Mouse (Mus musculus): ENCODE measurements at regions not wholly inside any gene's neighbourhood (a gene's known extent, or its start where the extent isn't known, plus 50 kb on each side); places are given as distances from the start of the nearest gene placed in this dataset.

GRCm38 (mm10) chr1:113456538-113457273 is 1592.0 kb upstream of the Dsel start:
- dilution Hi-C loops (cut with MboI; ENCODE audit: extremely low pct_ligation_motif_present, extremely low pct_unique_long_range_greater_than_20kb, low sequenced_read_pairs): no loop called here
- Histone ChIP-seq H3K27me3 (replicated peaks) (no peaks in the 10 kb centered on the region), H3K36me3 (replicated peaks in 1 of 2; ENCODE audit: control insufficient read depth in 1 of 2, insufficient read depth in 1 of 2, low read length in 1 of 2) (no peaks in the 10 kb centered on the region), H3K9me3 (replicated peaks; ENCODE audit: low read length) (peaks cover 52% of the 10 kb centered on the region), H3K79me2 (replicated peaks; ENCODE audit: control insufficient read depth, extremely low read depth, insufficient read depth, poor library complexity, severe bottlenecking) (no peaks in the 10 kb centered on the region), H3K9ac (ENCODE audit: insufficient read depth, low read depth) (no peak overlapping the region), H3K27ac (ENCODE audit: insufficient read depth, low read depth) (no peak overlapping the region), H3K4me3 (replicated peaks in 1 of 3; ENCODE audit: low read depth in 2 of 3, low read length in 2 of 3, poor library complexity in 1 of 3) (no peak overlapping the region), H3K4me1 (ENCODE audit: control insufficient read depth in 1 of 2, insufficient read depth in 2 of 2) (no peaks in the 10 kb centered on the region), H3K4me2 (ENCODE audit: insufficient read depth, low read depth, poor library complexity, severe bottlenecking) (no peak overlapping the region)
- in situ Hi-C loops (cut with MboI; ENCODE audit: low pct_ligation_motif_present, low pct_unique_long_range_greater_than_20kb, low sequenced_read_pairs): no loop called here
- no peak for TF ChIP-seq ELF1 (IDR thresholded peaks at IDR 0.05; ENCODE audit: low read depth, low read length)
- TF ChIP-seq POLR2AphosphoS2 (IDR thresholded peaks at IDR 0.05; ENCODE audit: low read depth, low read length): no peak
- TF ChIP-seq POLR2A (IDR thresholded peaks at IDR 0.05; ENCODE audit: low read depth, low read length): no peak
- TF ChIP-seq USF2 (conservative IDR thresholded peaks at IDR 0.05; ENCODE audit: low read depth, low read length): no peak
- TF ChIP-seq EP300 (IDR thresholded peaks at IDR 0.05; ENCODE audit: low read length): no peak
- DNase-seq (ENCODE audit: extremely low read depth): no peak

GRCm38 (mm10) chr1:113433701-113434100 is 1569.0 kb upstream of the Dsel start:
- Histone ChIP-seq H3K79me2 (replicated peaks; ENCODE audit: control insufficient read depth, extremely low read depth, insufficient read depth, poor library complexity, severe bottlenecking) (no peaks in the 10 kb centered on the region), H3K9me3 (replicated peaks; ENCODE audit: low read length) (peaks cover 37% of the 10 kb centered on the region), H3K27me3 (replicated peaks) (no peaks in the 10 kb centered on the region), H3K36me3 (replicated peaks in 1 of 2; ENCODE audit: control insufficient read depth in 1 of 2, insufficient read depth in 1 of 2, low read length in 1 of 2) (no peaks in the 10 kb centered on the region), H3K9ac (ENCODE audit: insufficient read depth, low read depth) (no peak overlapping the region), H3K4me2 (ENCODE audit: insufficient read depth, low read depth, poor library complexity, severe bottlenecking) (no peak overlapping the region), H3K4me1 (ENCODE audit: control insufficient read depth in 1 of 2, insufficient read depth in 2 of 2) (no peaks in the 10 kb centered on the region), H3K4me3 (replicated peaks in 1 of 3; ENCODE audit: low read depth in 2 of 3, low read length in 2 of 3, poor library complexity in 1 of 3) (no peak overlapping the region), H3K27ac (ENCODE audit: insufficient read depth, low read depth) (no peak overlapping the region)
- in situ Hi-C loops (cut with MboI; ENCODE audit: low pct_ligation_motif_present, low pct_unique_long_range_greater_than_20kb, low sequenced_read_pairs): no loop called here
- TF ChIP-seq IRF4 (IDR thresholded peaks at IDR 0.05; ENCODE audit: low read depth, low read length): no peak
- TF ChIP-seq MXI1 (IDR thresholded peaks at IDR 0.05; ENCODE audit: low read depth, low read length): no peak
- no peak for TF ChIP-seq ZMIZ1 (IDR thresholded peaks at IDR 0.05; ENCODE audit: low read depth, low read length)
- TF ChIP-seq JUN (IDR thresholded peaks at IDR 0.05; ENCODE audit: insufficient read depth, low read depth, low read length): no peak
- TF ChIP-seq MAFK (IDR thresholded peaks at IDR 0.05; ENCODE audit: insufficient replicate concordance, low read length): no peak
- TF ChIP-seq RAD21 (IDR thresholded peaks at IDR 0.05; ENCODE audit: low read depth, low read length): no peak
- TF ChIP-seq RCOR1 (conservative IDR thresholded peaks at IDR 0.05; ENCODE audit: low read depth, low read length): no peak
- TF ChIP-seq CHD1 (IDR thresholded peaks at IDR 0.05; ENCODE audit: low read depth, low read length): no peak
- TF ChIP-seq CTCF (conservative IDR thresholded peaks at IDR 0.05 in 1 of 2, IDR thresholded peaks at IDR 0.05 in 1 of 2; ENCODE audit: low read depth in 2 of 2, low read length in 2 of 2): no peak
- TF ChIP-seq NRF1 (IDR thresholded peaks at IDR 0.05; ENCODE audit: low read depth, low read length): no peak
- TF ChIP-seq USF2 (conservative IDR thresholded peaks at IDR 0.05; ENCODE audit: low read depth, low read length): no peak
- TF ChIP-seq JUND (conservative IDR thresholded peaks at IDR 0.05; ENCODE audit: low read depth, low read length): no peak
- TF ChIP-seq SIN3A (IDR thresholded peaks at IDR 0.05; ENCODE audit: low read length): no peak
- no peak for TF ChIP-seq GABPA (IDR thresholded peaks at IDR 0.05; ENCODE audit: insufficient replicate concordance, low read depth, low read length)
- no peak for TF ChIP-seq UBTF (IDR thresholded peaks at IDR 0.05; ENCODE audit: low read depth, low read length)
- no peak for TF ChIP-seq E2F4 (IDR thresholded peaks at IDR 0.05; ENCODE audit: insufficient replicate concordance, low read depth, low read length)
- TF ChIP-seq USF1 (IDR thresholded peaks at IDR 0.05; ENCODE audit: low read depth, low read length): no peak
- no peak for TF ChIP-seq ELF1 (IDR thresholded peaks at IDR 0.05; ENCODE audit: low read depth, low read length)
- dilution Hi-C loops (cut with MboI; ENCODE audit: extremely low pct_ligation_motif_present, extremely low pct_unique_long_range_greater_than_20kb, low sequenced_read_pairs): no loop called here
- no peak for DNase-seq (ENCODE audit: extremely low read depth)
